Mouse (Mus musculus) MEL (cell line): ENCODE data around the gene Cers5. TPM values are rescaled to one million over a fixed set of nuclear protein-coding genes. Genes with fewer than 3 reads are reported as not detected.

Experiments used
- DNase-seq: peaks from one replicate; pipeline ENCODE4 v3.0.0; 2011; ENCODE audit warnings: low read depth, low spot score
- H3K27ac ChIP-seq: 2 replicates; pipeline ENCODE4 v1.5.1; 2012; ENCODE audit warnings: low read depth, mild to moderate bottlenecking, control low read depth, low read length, moderate library complexity; ENCODE audit not compliant: control insufficient read depth
- H3K27me3 ChIP-seq, 2 experiments: fragments of 150-350 bp in 1 of 2; sonication (generic) in 1 of 2; 2 replicates each; pipeline ENCODE4 v1.6.1; 2012; ENCODE audit warnings: low read length in 2 of 2, mild to moderate bottlenecking in 2 of 2, improper control_type of control experiment in 1 of 2, moderate library complexity in 1 of 2; ENCODE audit not compliant: insufficient read depth in 2 of 2, control insufficient read depth in 1 of 2
- H3K36me3 ChIP-seq, 2 experiments: 2 replicates each; pipeline ENCODE4 v1.6.1; 2012 to 2014; ENCODE audit warnings: low read length in 2 of 2, improper control_type of control experiment in 1 of 2, inconsistent platforms in 1 of 2, mild to moderate bottlenecking in 1 of 2; ENCODE audit not compliant: insufficient read depth in 2 of 2, control insufficient read depth in 1 of 2
- H3K4me1 ChIP-seq, 2 experiments: fragments of 150-350 bp in 1 of 2; sonication (generic) in 1 of 2; 2 replicates each; pipeline ENCODE4 v1.6.1; 2012; ENCODE audit warnings: low read length in 2 of 2, improper control_type of control experiment in 1 of 2, mild to moderate bottlenecking in 1 of 2; ENCODE audit not compliant: insufficient read depth in 2 of 2, control insufficient read depth in 1 of 2
- H3K4me3 ChIP-seq, 2 experiments: fragments of 150-350 bp in 1 of 2; sonication (generic) in 1 of 2; 2 replicates each; pipeline ENCODE4 v1.5.1; 2012; ENCODE audit warnings: low read depth in 2 of 2, low read length in 2 of 2, mild to moderate bottlenecking in 2 of 2, moderate library complexity in 2 of 2, control low read depth in 1 of 2, improper control_type of control experiment in 1 of 2; ENCODE audit not compliant: control insufficient read depth in 1 of 2, insufficient read depth in 1 of 2
- H3K79me2 ChIP-seq: 2 replicates; pipeline ENCODE4 v1.6.1; 2012; ENCODE audit warnings: mild to moderate bottlenecking, low read length, moderate library complexity; ENCODE audit not compliant: control insufficient read depth, poor library complexity, insufficient read depth
- H3K9ac ChIP-seq: 2 replicates; pipeline ENCODE4 v1.6.1; 2012; ENCODE audit warnings: low read depth, mild to moderate bottlenecking, control low read depth, low read length, moderate library complexity; ENCODE audit not compliant: control insufficient read depth, poor library complexity, severe bottlenecking
- H3K9me3 ChIP-seq: fragments of 150-350 bp; sonication (generic); replicated peaks from 2 replicates; pipeline ENCODE4 v1.6.1; 2012; ENCODE audit warnings: mild to moderate bottlenecking, low read length, improper control_type of control experiment, moderate library complexity; ENCODE audit not compliant: insufficient read depth
- BHLHE40 ChIP-seq: IDR thresholded peaks from 2 replicates; pipeline ENCODE4 v1.6.1; 2012; ENCODE audit warnings: low read depth, mild to moderate bottlenecking, inconsistent platforms, low read length, improper control_type of control experiment, borderline replicate concordance
- CHD1 ChIP-seq: IDR thresholded peaks from 2 replicates; pipeline ENCODE4 v1.6.1; 2012; ENCODE audit warnings: low read depth, mild to moderate bottlenecking, inconsistent platforms, low read length, improper control_type of control experiment
- CHD2 ChIP-seq: IDR thresholded peaks from 2 replicates; pipeline ENCODE4 v1.6.1; 2011; ENCODE audit warnings: low read length, improper control_type of control experiment
- E2F4 ChIP-seq: IDR thresholded peaks from 2 replicates; pipeline ENCODE4 v1.6.1; 2011; ENCODE audit warnings: low read depth, low read length, improper control_type of control experiment, borderline replicate concordance
- ELF1 ChIP-seq: IDR thresholded peaks from 2 replicates; pipeline ENCODE4 v1.6.1; 2014; ENCODE audit warnings: low read depth, mild to moderate bottlenecking, inconsistent platforms, low read length, improper control_type of control experiment, moderate library complexity
- GATA1 ChIP-seq: IDR thresholded peaks from 2 replicates; pipeline ENCODE4 v1.6.1; 2011; ENCODE audit warnings: low read depth, low read length, improper control_type of control experiment
- JUND ChIP-seq: IDR thresholded peaks from 2 replicates; pipeline ENCODE4 v1.6.1; 2011; ENCODE audit warnings: low read depth, mild to moderate bottlenecking, improper control_type of control experiment, low read length
- MAFK ChIP-seq: IDR thresholded peaks from 2 replicates; pipeline ENCODE4 v1.6.1; 2011; ENCODE audit warnings: low read depth, mild to moderate bottlenecking, low read length, improper control_type of control experiment, borderline replicate concordance
- MAX ChIP-seq: IDR thresholded peaks from 2 replicates; pipeline ENCODE4 v1.6.1; 2011; ENCODE audit warnings: low read length, improper control_type of control experiment
- MXI1 ChIP-seq: IDR thresholded peaks from 2 replicates; pipeline ENCODE4 v1.6.1; 2011; ENCODE audit warnings: mild to moderate bottlenecking, low read depth, low read length, improper control_type of control experiment
- MYB ChIP-seq: IDR thresholded peaks from 2 replicates; pipeline ENCODE4 v1.6.1; 2011; ENCODE audit warnings: mild to moderate bottlenecking, low read depth, low read length, improper control_type of control experiment
- MYC ChIP-seq: IDR thresholded peaks from 2 replicates; pipeline ENCODE4 v1.6.1; 2011; ENCODE audit warnings: low read depth, mild to moderate bottlenecking, low read length, improper control_type of control experiment, moderate library complexity
- NELFE ChIP-seq: IDR thresholded peaks from 2 replicates; pipeline ENCODE4 v1.6.1; 2011; ENCODE audit warnings: low read depth, low read length, improper control_type of control experiment
- NRF1 ChIP-seq: IDR thresholded peaks from 2 replicates; pipeline ENCODE4 v1.6.1; 2014; ENCODE audit warnings: low read depth, mild to moderate bottlenecking, inconsistent platforms, low read length, improper control_type of control experiment, moderate library complexity; ENCODE audit not compliant: poor library complexity, insufficient read depth, severe bottlenecking
- POLR2A ChIP-seq, 2 experiments: IDR thresholded peaks; 2 replicates each; pipeline ENCODE4 v1.6.1; 2011 to 2012; ENCODE audit warnings: low read length in 2 of 2, mild to moderate bottlenecking in 2 of 2, control low read depth in 1 of 2, improper control_type of control experiment in 1 of 2, low read depth in 1 of 2, moderate library complexity in 1 of 2; ENCODE audit not compliant: control insufficient read depth in 1 of 2, insufficient read depth in 1 of 2, poor library complexity in 1 of 2
- POLR2AphosphoS2 ChIP-seq: IDR thresholded peaks from 2 replicates; pipeline ENCODE4 v1.6.1; 2011; ENCODE audit warnings: low read length, improper control_type of control experiment
- POLR2AphosphoS5 ChIP-seq: IDR thresholded peaks from 2 replicates; pipeline ENCODE4 v1.6.1; 2012; ENCODE audit warnings: low read depth, borderline replicate concordance, mild to moderate bottlenecking, inconsistent platforms, low read length, moderate library complexity, mixed read lengths
- RAD21 ChIP-seq: IDR thresholded peaks from 2 replicates; pipeline ENCODE4 v1.6.1; 2011; ENCODE audit warnings: mild to moderate bottlenecking, low read depth, low read length, improper control_type of control experiment
- RCOR1 ChIP-seq: IDR thresholded peaks from 2 replicates; pipeline ENCODE4 v1.6.1; 2012; ENCODE audit warnings: low read depth, mild to moderate bottlenecking, inconsistent platforms, low read length, improper control_type of control experiment
- SIN3A ChIP-seq: IDR thresholded peaks from 2 replicates; pipeline ENCODE4 v1.6.1; 2012; ENCODE audit warnings: low read length, improper control_type of control experiment, inconsistent platforms
- SMC3 ChIP-seq: IDR thresholded peaks from 2 replicates; pipeline ENCODE4 v1.6.1; 2011; ENCODE audit warnings: low read depth, low read length, improper control_type of control experiment
- TAL1 ChIP-seq: IDR thresholded peaks from 2 replicates; pipeline ENCODE4 v1.6.1; 2012; ENCODE audit warnings: mild to moderate bottlenecking, inconsistent platforms, low read length, moderate library complexity, mixed read lengths
- TBP ChIP-seq: IDR thresholded peaks from 2 replicates; pipeline ENCODE4 v1.8.0; 2011; ENCODE audit warnings: low read depth, low read length, improper control_type of control experiment
- TCF12 ChIP-seq: IDR thresholded peaks from 2 replicates; pipeline ENCODE4 v1.6.1; 2014; ENCODE audit warnings: low read depth, mild to moderate bottlenecking, inconsistent platforms, low read length, improper control_type of control experiment, moderate library complexity
- UBTF ChIP-seq: IDR thresholded peaks from 2 replicates; pipeline ENCODE4 v1.6.1; 2012; ENCODE audit warnings: low read depth, mild to moderate bottlenecking, inconsistent platforms, low read length, improper control_type of control experiment, moderate library complexity, borderline replicate concordance; ENCODE audit not compliant: insufficient read depth
- USF1 ChIP-seq: IDR thresholded peaks from 2 replicates; pipeline ENCODE4 v1.6.1; 2014; ENCODE audit warnings: low read depth, mild to moderate bottlenecking, inconsistent platforms, low read length, improper control_type of control experiment, moderate library complexity
- USF2 ChIP-seq, 2 experiments: IDR thresholded peaks; 2 replicates each; pipeline ENCODE4 v1.6.1; 2011 to 2012; ENCODE audit warnings: improper control_type of control experiment in 2 of 2, low read length in 2 of 2, borderline replicate concordance in 1 of 2, inconsistent platforms in 1 of 2, low read depth in 1 of 2, mild to moderate bottlenecking in 1 of 2; ENCODE audit not compliant: insufficient read depth in 1 of 2
- ZC3H11A ChIP-seq: IDR thresholded peaks from 2 replicates; pipeline ENCODE4 v1.6.1; 2012; ENCODE audit warnings: low read depth, mild to moderate bottlenecking, inconsistent platforms, low read length, improper control_type of control experiment
- ZKSCAN1 ChIP-seq: IDR thresholded peaks from 2 replicates; pipeline ENCODE4 v1.6.1; 2012; ENCODE audit warnings: low read depth, mild to moderate bottlenecking, inconsistent platforms, low read length, improper control_type of control experiment, moderate library complexity
- ZNF384 ChIP-seq: IDR thresholded peaks from 2 replicates; pipeline ENCODE4 v1.6.1; 2012; ENCODE audit warnings: low read depth, mild to moderate bottlenecking, inconsistent platforms, low read length, improper control_type of control experiment
- polyA plus RNA-seq, 2 experiments: library from polyadenylated mRNA; stranded (reverse) in 1 of 2; unstranded in 1 of 2; fragments of >175 nt in 1 of 2; fragments of >200 nt in 1 of 2; gene quantifications; 2 replicates each; pipeline versions ENCODE4 v1.2.1 to v1.2.4; 2012; ENCODE audit warnings: low replicate concordance in 2 of 2, low read depth in 1 of 2; ENCODE audit not compliant: insufficient read length in 2 of 2, insufficient read depth in 1 of 2, missing spikeins in 1 of 2
- total RNA-seq: library from RNA; depleted of rRNA; stranded (reverse); fragments of 300-350 nt; gene quantifications from 2 replicates; pipeline ENCODE4 v1.2.3, GENCODE M21; 2012

Cers5 gene
- total and polyA plus RNA-seq, 3 experiments, result 21.8 to 43.5 TPM; not detected in 1

- Histone ChIP-seq H3K27me3 (peaks cover under 1 to 5% of the 10 kb centered on the region in 2 experiments; a peak in 3 of 4 replicates), H3K4me1 (peaks cover 0 to 22% of the 10 kb centered on the region in 2 experiments; a peak in 3 of 4 replicates), H3K4me3 (no peak overlapping the region), H3K27ac (no peak overlapping the region), H3K36me3 (peaks cover 0 to 10% of the 10 kb centered on the region in 2 experiments; a peak in 1 of 4 replicates), H3K9ac (no peak overlapping the region), H3K9me3 (no peaks in the 10 kb centered on the region), H3K79me2 (peaks cover 4% of the 10 kb centered on the region; the same call in 1 of the 2 replicates)
- TF ChIP-seq TBP, result no peak
- no peak for TF ChIP-seq E2F4
- TF ChIP-seq SMC3, result no peak
- no peak for TF ChIP-seq MXI1
- TF ChIP-seq CHD2, result no peak
- no peak for TF ChIP-seq ZKSCAN1
- no peak for TF ChIP-seq SIN3A
- DNase-seq, result no peak
Observed at GRCm38 (mm10) chr15:99699715-99700114, 73.0 kb downstream of the Cers5 start.

GRCm38 (mm10) chr15:99698533-99699085, 74.1 kb downstream of the Cers5 start:
- H3K27ac ChIP-seq, result no peak overlapping the region
- peak overlapping the region in 1 of 2 experiments; percentile 16; a peak in 1 of 4 replicates for H3K4me3 ChIP-seq
- H3K9me3 ChIP-seq, result no peaks in the 10 kb centered on the region
- no peak overlapping the region; the same call in 1 of the 2 replicates for H3K9ac ChIP-seq
- H3K27me3 ChIP-seq, result peaks cover 7 to 10% of the 10 kb centered on the region in 2 experiments; a peak in 3 of 4 replicates
- H3K36me3 ChIP-seq, result peaks cover 0 to 10% of the 10 kb centered on the region in 2 experiments; a peak in 1 of 4 replicates
- H3K79me2 ChIP-seq, result peaks cover 4% of the 10 kb centered on the region; the same call in 1 of the 2 replicates
- peak; percentile 55 for DNase-seq
- peaks cover 0 to 22% of the 10 kb centered on the region in 2 experiments; a peak in 3 of 4 replicates for H3K4me1 ChIP-seq
- TF ChIP-seq RCOR1, result no peak
- TF ChIP-seq BHLHE40, result peak; percentile 96
- TF ChIP-seq CHD1, result no peak
- peak; percentile 91 for TF ChIP-seq USF1
- peak; percentile 72 for TF ChIP-seq MAX
- no peak for TF ChIP-seq ELF1
- TF ChIP-seq SIN3A, result peak; percentile 36; the same call in 1 of the 2 replicates
- peak in 1 of 2 experiments; percentile 62; a peak in 1 of 4 replicates for TF ChIP-seq USF2 (IDR thresholded peaks at IDR 0.05; ENCODE audit: borderline replicate concordance in 1 of 2, insufficient read depth in 1 of 2, low read depth in 1 of 2, low read length in 2 of 2)
- no peak for TF ChIP-seq POLR2AphosphoS5
- no peak for TF ChIP-seq TAL1
- no peak for TF ChIP-seq MYC
- no peak for TF ChIP-seq ZC3H11A
- TF ChIP-seq ZNF384, result no peak
- TF ChIP-seq JUND, result no peak
- TF ChIP-seq UBTF, result no peak
- 0 out of 2 replicates have a peak, but pooled peaks have one; percentile 40 for TF ChIP-seq MXI1
- no peak for TF ChIP-seq SMC3
- TF ChIP-seq POLR2AphosphoS2, result no peak
- TF ChIP-seq CHD2, result no peak
- TF ChIP-seq NELFE, result no peak
- no peak for TF ChIP-seq RAD21
- TF ChIP-seq MAFK, result no peak
- TF ChIP-seq GATA1, result no peak
- no peak for TF ChIP-seq ZKSCAN1
- TF ChIP-seq TCF12, result no peak
- no peak for TF ChIP-seq MYB
- no peak for TF ChIP-seq NRF1
- TF ChIP-seq POLR2A (IDR thresholded peaks at IDR 0.05; ENCODE audit: control insufficient read depth in 1 of 2, insufficient read depth in 1 of 2, low read depth in 1 of 2, low read length in 2 of 2, poor library complexity in 1 of 2), result 0 out of 4 replicates have a peak, but pooled peaks of 1 of the 2 experiments have one; percentile 16
